Mouse (Mus musculus) brown adipose tissue, adult 24 weeks (tissue): Measurements from ENCODE around the gene S1pr1. TPM values are rescaled to one million over a fixed set of nuclear protein-coding genes. Genes with fewer than 3 reads are reported as not detected.

Experiments used
- H3K27ac ChIP-seq: fragments of 200-500 bp; replicated peaks from 2 replicates; pipeline ENCODE4 v1.5.1; 2012; ENCODE audit warnings: low read depth, mild to moderate bottlenecking, low read length
- H3K4me1 ChIP-seq: fragments of 200-500 bp; 2 replicates; pipeline ENCODE4 v1.6.1; 2012; ENCODE audit warnings: low read length, mixed read lengths; ENCODE audit not compliant: control insufficient read depth, insufficient read depth, insufficient read length
- H3K4me3 ChIP-seq: fragments of 200-500 bp; 2 replicates; pipeline ENCODE4 v1.5.1; 2012; ENCODE audit warnings: low read depth, mild to moderate bottlenecking, low read length, moderate library complexity; ENCODE audit not compliant: insufficient read depth
- polyA plus RNA-seq: library from polyadenylated mRNA; stranded (reverse); fragments of >200 nt; gene quantifications from 2 replicates; pipeline ENCODE4 v1.2.4, GENCODE M21; 2012; ENCODE audit not compliant: missing spikeins, insufficient read depth, insufficient read length

S1pr1 gene
- polyA plus RNA-seq, 1 experiment = 23.1 TPM

DNA sequence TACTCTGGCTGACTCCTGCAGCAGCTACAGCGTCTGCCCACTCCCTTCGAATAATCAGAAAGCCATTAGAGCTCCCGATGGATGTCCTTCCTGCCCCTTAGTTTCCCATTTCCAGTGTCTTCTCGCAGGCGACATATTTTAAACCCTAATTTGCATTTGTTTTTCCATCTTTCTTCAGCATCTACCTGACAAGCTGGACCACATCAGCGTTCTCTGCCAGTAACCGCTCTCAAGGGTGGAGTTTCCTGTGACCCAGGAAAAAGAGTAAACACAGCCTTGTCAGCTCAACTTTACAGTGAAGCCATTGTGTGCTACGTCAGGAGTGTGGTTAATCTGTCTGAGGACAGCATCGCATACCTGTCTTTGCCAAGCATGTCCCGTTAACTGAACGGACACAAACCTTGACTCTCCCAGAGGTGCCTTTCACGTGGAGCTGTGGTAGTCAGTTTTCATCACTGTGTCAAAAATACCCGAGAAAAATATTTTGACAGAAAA, 41.2 kb downstream of the S1pr1 start:
- Histone ChIP-seq H3K4me1 (no peaks in the 10 kb centered on the region), H3K4me3 (peak overlapping the region; percentile 42), H3K27ac (peak overlapping the region; percentile 64)

DNA sequence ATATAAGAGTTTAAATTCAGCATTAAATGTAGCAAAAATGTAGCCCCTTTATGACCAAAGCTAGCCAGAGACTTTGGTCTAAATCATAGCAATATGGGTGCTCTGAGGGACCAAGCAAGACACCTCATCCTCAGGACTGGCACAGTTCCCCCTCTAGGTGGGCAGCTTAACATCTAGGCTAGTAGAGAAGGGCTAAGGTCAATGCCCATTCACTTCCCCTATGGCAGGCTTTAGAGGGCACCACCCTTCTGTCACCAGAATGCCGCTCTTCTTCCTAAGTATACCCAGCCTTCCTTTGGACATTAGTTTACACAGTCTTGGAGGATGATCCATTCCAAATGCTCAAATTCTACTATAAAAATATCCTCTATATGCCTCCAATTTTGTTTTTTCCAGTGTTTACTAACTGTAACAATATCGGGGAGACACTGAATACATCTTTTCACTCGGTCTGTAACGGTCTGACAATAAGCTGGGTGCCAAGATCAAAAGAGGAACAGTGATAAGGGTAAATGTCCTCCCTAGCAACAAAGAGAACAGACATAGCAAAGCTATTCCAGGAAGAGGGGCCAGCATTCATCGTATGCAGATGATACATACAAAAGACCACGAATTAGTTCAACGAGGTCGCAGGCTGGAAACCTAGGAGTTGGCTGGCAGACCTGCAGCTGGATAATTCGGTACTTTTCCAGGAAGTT, 41.8 kb downstream of the S1pr1 start:
- H3K27ac ChIP-seq = peak overlapping the region; percentile 64
- no peaks in the 10 kb centered on the region for H3K4me1 ChIP-seq
- H3K4me3 ChIP-seq = peak overlapping the region; percentile 42

DNA sequence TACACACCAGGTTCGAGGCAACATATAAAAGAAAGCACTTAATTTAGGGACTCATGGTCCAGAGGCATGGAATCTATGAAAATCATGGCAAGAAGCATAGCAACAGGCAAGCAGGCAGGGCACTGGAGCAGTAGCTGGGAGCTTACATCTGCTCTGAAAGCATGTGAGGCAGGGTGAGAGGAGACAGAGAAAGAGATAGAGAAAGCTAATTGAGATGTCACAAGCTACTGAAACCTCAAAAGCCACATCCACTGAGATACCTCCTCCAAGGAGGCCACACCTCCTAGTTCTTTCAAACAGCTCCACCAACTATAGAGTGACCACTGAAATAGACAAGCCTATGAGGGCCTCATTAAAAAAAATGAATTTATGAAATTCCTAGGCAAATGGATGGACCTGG, 45.6 kb downstream of the S1pr1 start:
- Histone ChIP-seq H3K4me3 (no peak overlapping the region), H3K4me1 (no peaks in the 10 kb centered on the region), H3K27ac (no peak overlapping the region)

DNA sequence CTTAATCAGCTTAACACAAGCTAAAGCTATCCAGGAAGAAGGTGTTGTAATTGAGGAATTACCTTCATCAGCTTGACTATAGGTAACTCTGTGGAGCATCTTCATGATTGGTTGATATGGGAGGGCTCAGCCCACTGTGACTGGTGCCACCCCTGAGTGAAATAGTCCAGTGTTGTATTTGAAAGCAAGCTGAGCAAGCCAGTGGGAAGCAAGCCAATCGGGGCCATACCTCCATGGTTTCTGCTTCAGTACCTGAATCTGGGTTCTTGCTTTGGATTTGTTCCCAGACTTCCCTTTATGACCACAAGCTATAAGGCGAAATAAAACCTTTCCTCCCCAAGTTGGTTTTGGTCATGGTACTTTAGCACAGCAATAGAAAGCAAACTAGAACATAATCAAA, 47.7 kb downstream of the S1pr1 start:
- H3K4me1 ChIP-seq = no peaks in the 10 kb centered on the region
- H3K4me3 ChIP-seq = no peak overlapping the region
- H3K27ac ChIP-seq = no peak overlapping the region

DNA sequence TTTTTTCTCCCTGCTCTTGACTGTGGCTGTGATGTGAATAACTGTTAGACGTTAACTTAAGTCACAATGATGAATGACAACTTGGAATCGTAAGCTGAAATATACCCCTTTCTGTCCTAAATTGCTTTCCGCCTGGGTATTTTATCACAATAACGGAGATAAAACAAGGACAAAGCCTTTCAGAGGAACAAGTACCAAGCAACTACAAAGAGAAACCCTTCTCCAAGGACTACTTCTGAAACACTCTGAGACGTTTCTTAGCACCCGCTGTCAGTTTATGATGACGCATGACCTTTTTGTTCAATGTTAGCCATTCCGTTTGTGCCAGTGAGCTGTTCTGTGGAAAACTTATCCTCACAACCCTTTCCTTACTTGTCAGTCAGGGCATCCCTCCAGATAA, 48.3 kb downstream of the S1pr1 start:
- Histone ChIP-seq H3K4me3 (no peak overlapping the region), H3K4me1 (no peaks in the 10 kb centered on the region), H3K27ac (no peak overlapping the region)

DNA sequence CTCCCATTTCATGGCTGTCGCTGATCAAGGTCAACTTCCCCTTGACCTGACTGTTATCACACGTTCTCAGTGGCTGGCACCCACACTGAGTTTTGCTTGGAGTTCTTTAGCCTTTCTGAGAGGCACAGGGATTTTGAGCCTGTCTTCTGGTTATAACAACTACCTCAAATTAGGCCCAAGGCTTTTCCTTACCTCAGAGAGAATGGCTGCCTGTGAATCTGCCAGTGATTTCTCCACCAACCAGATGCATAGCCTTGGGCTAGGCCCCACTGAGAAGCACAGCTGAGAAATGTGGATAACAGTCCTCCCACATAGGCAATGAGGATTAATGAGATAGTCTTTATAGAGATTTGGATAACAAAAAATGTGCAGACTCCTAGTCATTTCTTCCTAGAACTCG, 50.4 kb downstream of the S1pr1 start:
- H3K4me3 ChIP-seq = no peak overlapping the region
- H3K4me1 ChIP-seq = no peaks in the 10 kb centered on the region
- no peak overlapping the region for H3K27ac ChIP-seq

DNA sequence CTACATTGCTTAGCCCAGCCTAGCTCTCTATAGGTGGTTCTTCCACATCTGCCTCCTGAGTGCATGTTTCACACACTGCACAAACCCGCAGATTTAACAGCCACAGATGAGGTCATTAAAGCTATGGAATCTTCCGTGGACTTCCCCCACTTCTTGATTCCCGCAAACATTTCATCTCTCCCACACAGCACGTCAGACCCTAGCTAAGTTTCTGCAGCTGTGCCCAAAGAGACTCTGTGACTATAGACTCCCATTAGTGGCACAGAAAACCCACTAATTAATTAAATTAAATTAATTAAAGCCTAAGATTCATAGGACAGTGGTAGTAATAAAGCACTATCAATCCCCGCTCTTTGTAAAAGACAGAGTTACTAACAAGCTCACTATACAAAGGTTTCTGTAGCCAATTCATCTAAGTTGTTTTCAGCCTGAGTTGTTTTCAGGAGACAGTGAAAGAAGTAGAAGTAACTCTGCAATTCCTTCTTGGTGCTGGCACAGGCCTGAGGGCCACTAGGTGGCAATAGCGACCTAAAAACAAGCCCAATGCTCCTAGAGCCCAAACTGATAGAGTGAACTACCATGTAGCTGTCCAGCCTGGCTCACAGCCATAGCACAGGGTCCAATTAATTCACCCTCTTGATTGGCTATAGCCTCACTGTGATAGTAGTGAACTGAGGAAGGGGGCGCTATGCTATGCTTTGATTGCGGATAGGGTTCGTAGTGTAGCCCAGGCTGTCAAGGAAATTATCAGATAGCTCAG, 54.0 kb downstream of the S1pr1 start:
- Histone ChIP-seq H3K4me1 (no peaks in the 10 kb centered on the region), H3K4me3 (no peak overlapping the region), H3K27ac (no peak overlapping the region)

Other genes with a start within 250 kb of the S1pr1 start
- 11.9 and 12.4 TPM in 2 replicates for gene Dph5, start 172.8 kb upstream of the S1pr1 start, polyA plus RNA-seq